Mouse (Mus musculus) liver, embryonic 12.5 days (tissue): ENCODE measurements around the gene Uba7. TPM values are rescaled to one million over a fixed set of nuclear protein-coding genes. Genes with fewer than 3 reads are reported as not detected.

Experiments used
- ATAC-seq: fragments of 200-750 bp; cut with Nextera tagmentation; 2 replicates; pipeline ENCODE4 v1.8.0; 2017; ENCODE audit warnings: moderate number of reproducible peaks, mild to moderate bottlenecking, moderate library complexity
- H3K27ac ChIP-seq: fragments of 300-500 bp; sonication (generic); 2 replicates; pipeline ENCODE4 v1.5.1; 2016; ENCODE audit warnings: mild to moderate bottlenecking
- H3K27me3 ChIP-seq: fragments of 300-500 bp; sonication (generic); replicated peaks from 2 replicates; pipeline ENCODE4 v1.6.1; 2016; ENCODE audit warnings: mild to moderate bottlenecking, moderate library complexity
- H3K36me3 ChIP-seq: fragments of 300-500 bp; sonication (generic); 2 replicates; pipeline ENCODE4 v1.6.1; 2016; ENCODE audit warnings: mild to moderate bottlenecking, moderate library complexity
- H3K4me1 ChIP-seq: fragments of 300-500 bp; sonication (generic); 2 replicates; pipeline ENCODE4 v1.6.1; 2016
- H3K4me2 ChIP-seq: fragments of 300-500 bp; sonication (generic); 2 replicates; pipeline ENCODE4 v1.6.1; 2016; ENCODE audit warnings: mild to moderate bottlenecking, moderate library complexity
- H3K4me3 ChIP-seq: fragments of 300-500 bp; sonication (generic); 2 replicates; pipeline ENCODE4 v1.5.1; 2016; ENCODE audit warnings: mild to moderate bottlenecking, moderate library complexity
- H3K9ac ChIP-seq: fragments of 300-500 bp; sonication (generic); 2 replicates; pipeline ENCODE4 v1.6.1; 2016; ENCODE audit warnings: mild to moderate bottlenecking, moderate library complexity
- H3K9me3 ChIP-seq: fragments of 300-500 bp; sonication (generic); replicated peaks from 2 replicates; pipeline ENCODE4 v1.6.1; 2016; ENCODE audit warnings: mild to moderate bottlenecking, moderate library complexity
- WGBS: fragments of 180-500 bp; shearing (Covaris S2); methylation state at CpG from one replicate; pipeline ENCODE4 v1.1.7; 2016; ENCODE audit not compliant: insufficient replicate concordance; 5-methylcytosine and 5-hydroxymethylcytosine counted together
- polyA plus RNA-seq: library from polyadenylated mRNA; unstranded; fragments of >200 nt; fragmentation: Nextera tagmentation; extraction: Ambion mirVana; gene quantifications from 2 replicates; pipeline ENCODE4 v1.2.1, GENCODE M21; 2016

Uba7 gene
- polyA plus RNA-seq, 1 experiment from 2014 or later: 63.1 TPM

- H3K4me2 ChIP-seq: no peak overlapping the region
- no peak for ATAC-seq
- no peak overlapping the region for H3K4me3 ChIP-seq
- peaks cover 10% of the 10 kb centered on the region for H3K36me3 ChIP-seq
- H3K27me3 ChIP-seq: 0 out of 2 replicates have a peak, but pooled peaks cover 21% of the 10 kb centered on the region
- WGBS: 71% methylated on average over 13 of the region's 13 CpGs
- H3K27ac ChIP-seq: no peak overlapping the region
- H3K9ac ChIP-seq: no peak overlapping the region
- H3K9me3 ChIP-seq: no peaks in the 10 kb centered on the region
- H3K4me1 ChIP-seq: peaks cover 28% of the 10 kb centered on the region
Observed at GRCm38 (mm10) chr9:107949184-107949921, 26.0 kb upstream of the Uba7 start.

DNA sequence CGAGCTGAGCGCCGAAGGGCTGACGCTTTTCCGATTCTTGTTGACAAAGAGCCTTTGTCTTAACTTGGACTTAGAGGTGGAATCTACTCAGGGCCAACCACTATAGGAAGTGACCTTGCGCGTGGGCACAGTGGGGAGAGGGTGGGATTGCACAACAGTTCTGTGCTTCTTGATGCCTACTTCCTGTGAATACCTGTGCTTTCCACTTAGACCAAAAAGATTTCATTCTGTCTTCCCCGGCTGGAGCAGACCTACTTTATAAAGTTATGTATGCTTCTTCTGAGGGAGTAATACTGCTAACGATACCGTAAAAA is 25.4 kb upstream of the Uba7 start, which contains the start of gene Traip:
Gene Traip (plus strand): TSS at position 215 of the 314 bp plus-strand sequence.
- 0 out of 2 replicates have a peak, but pooled peaks cover 21% of the 10 kb centered on the region for H3K27me3 ChIP-seq
- H3K4me2 ChIP-seq: peak within 1 kb of the TSS; percentile 84
- no peak for ATAC-seq
- H3K4me1 ChIP-seq: peaks cover 28% of the 10 kb centered on the region
- H3K36me3 ChIP-seq: peaks cover 15% of the 10 kb centered on the region
- peak within 1 kb of the TSS; percentile 77 for H3K27ac ChIP-seq
- 81% methylated on average over 10 of the region's 10 CpGs for WGBS
- H3K4me3 ChIP-seq: peak within 1 kb of the TSS; percentile 84
- H3K9me3 ChIP-seq: no peaks in the 10 kb centered on the region
- H3K9ac ChIP-seq: peak within 1 kb of the TSS; percentile 78

- Histone ChIP-seq H3K4me3 (peak overlapping the region; percentile 84), H3K9me3 (no peaks in the 10 kb centered on the region), H3K4me2 (peak overlapping the region; percentile 84), H3K27me3 (0 out of 2 replicates have a peak, but pooled peaks cover 21% of the 10 kb centered on the region), H3K27ac (peak overlapping the region; percentile 77), H3K9ac (peak overlapping the region; percentile 78), H3K4me1 (peaks cover 28% of the 10 kb centered on the region), H3K36me3 (peaks cover 18% of the 10 kb centered on the region)
- ATAC-seq: peak; percentile 87
- 12% methylated on average over 45 of the region's 45 CpGs for WGBS
Observed at GRCm38 (mm10) chr9:107950460-107951355, 24.6 kb upstream of the Uba7 start.

GRCm38 (mm10) chr9:107955613-107956289 is 19.6 kb upstream of the Uba7 start:
- H3K4me3 ChIP-seq: no peak overlapping the region
- WGBS: 82% methylated on average over 6 of the region's 6 CpGs
- no peak overlapping the region for H3K4me2 ChIP-seq
- no peak for ATAC-seq
- H3K27me3 ChIP-seq: no peaks in the 10 kb centered on the region
- no peak overlapping the region for H3K9ac ChIP-seq
- peaks cover 68% of the 10 kb centered on the region for H3K36me3 ChIP-seq
- no peaks in the 10 kb centered on the region for H3K9me3 ChIP-seq
- peaks cover 20% of the 10 kb centered on the region for H3K4me1 ChIP-seq
- H3K27ac ChIP-seq: no peak overlapping the region

- H3K4me2 ChIP-seq: no peak overlapping the region
- no peak for ATAC-seq
- no peak overlapping the region for H3K9ac ChIP-seq
- no peak overlapping the region for H3K4me3 ChIP-seq
- H3K27ac ChIP-seq: no peak overlapping the region
- H3K9me3 ChIP-seq: no peaks in the 10 kb centered on the region
- no peaks in the 10 kb centered on the region for H3K27me3 ChIP-seq
- WGBS: 62% methylated on average over 6 of the region's 6 CpGs
- peaks cover 82% of the 10 kb centered on the region for H3K36me3 ChIP-seq
- peaks cover 10% of the 10 kb centered on the region for H3K4me1 ChIP-seq
Observed at GRCm38 (mm10) chr9:107957141-107957540, 18.2 kb upstream of the Uba7 start.

- H3K9ac ChIP-seq: no peak overlapping the region
- no peak for ATAC-seq
- peaks cover 93% of the 10 kb centered on the region for H3K36me3 ChIP-seq
- H3K4me2 ChIP-seq: no peak overlapping the region
- no peaks in the 10 kb centered on the region for H3K27me3 ChIP-seq
- peaks cover 12% of the 10 kb centered on the region for H3K4me1 ChIP-seq
- no peak overlapping the region for H3K27ac ChIP-seq
- H3K4me3 ChIP-seq: no peak overlapping the region
- H3K9me3 ChIP-seq: no peaks in the 10 kb centered on the region
- WGBS: 72% methylated on average over 6 of the region's 6 CpGs
Observed at GRCm38 (mm10) chr9:107959896-107960295, 15.4 kb upstream of the Uba7 start.

DNA sequence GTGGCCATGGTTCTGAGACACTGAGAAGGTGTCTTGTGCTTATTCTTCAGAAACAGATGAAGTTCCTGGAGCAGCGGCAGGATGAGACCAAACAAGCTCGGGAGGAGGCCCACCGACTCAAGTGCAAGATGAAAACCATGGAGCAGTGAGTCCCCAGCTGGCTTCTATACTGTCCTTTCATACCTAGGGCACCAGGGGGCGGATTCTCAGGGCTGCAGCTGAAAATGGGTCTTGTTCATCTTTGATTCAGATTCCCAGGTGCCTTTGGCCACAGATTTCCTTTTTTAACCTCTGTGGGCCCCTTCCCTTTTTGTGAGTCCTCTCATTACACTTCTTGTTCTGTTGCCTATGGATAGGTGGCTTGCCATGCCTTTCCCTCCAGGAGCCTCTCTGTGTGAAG is 14.4 kb upstream of the Uba7 start:
- Histone ChIP-seq H3K9me3 (no peaks in the 10 kb centered on the region), H3K36me3 (peaks cover 97% of the 10 kb centered on the region), H3K27me3 (no peaks in the 10 kb centered on the region), H3K4me1 (peaks cover 15% of the 10 kb centered on the region), H3K4me3 (no peak overlapping the region), H3K27ac (no peak overlapping the region), H3K4me2 (no peak overlapping the region), H3K9ac (no peak overlapping the region)
- 63% methylated on average over 4 of the region's 4 CpGs for WGBS
- no peak for ATAC-seq

- Histone ChIP-seq H3K27ac (no peak overlapping the region), H3K9ac (no peak overlapping the region), H3K4me2 (no peak overlapping the region), H3K27me3 (no peaks in the 10 kb centered on the region), H3K4me3 (no peak overlapping the region), H3K9me3 (no peaks in the 10 kb centered on the region), H3K4me1 (peaks cover 19% of the 10 kb centered on the region), H3K36me3 (peaks cover 96% of the 10 kb centered on the region)
- 88% methylated on average over 10 of the region's 10 CpGs for WGBS
- no peak for ATAC-seq
Observed at GRCm38 (mm10) chr9:107961351-107961762, 13.9 kb upstream of the Uba7 start.

- 67% methylated on average over 5 of the region's 5 CpGs for WGBS
- Histone ChIP-seq H3K4me3 (no peak overlapping the region), H3K4me2 (no peak overlapping the region), H3K27ac (0 out of 2 replicates have a peak overlapping the region, but pooled peaks have one; percentile 23), H3K36me3 (peaks cover 96% of the 10 kb centered on the region), H3K4me1 (peaks cover 24% of the 10 kb centered on the region), H3K9ac (no peak overlapping the region), H3K9me3 (no peaks in the 10 kb centered on the region), H3K27me3 (no peaks in the 10 kb centered on the region)
- ATAC-seq: no peak
Observed at GRCm38 (mm10) chr9:107961881-107962280, 13.4 kb upstream of the Uba7 start.

DNA sequence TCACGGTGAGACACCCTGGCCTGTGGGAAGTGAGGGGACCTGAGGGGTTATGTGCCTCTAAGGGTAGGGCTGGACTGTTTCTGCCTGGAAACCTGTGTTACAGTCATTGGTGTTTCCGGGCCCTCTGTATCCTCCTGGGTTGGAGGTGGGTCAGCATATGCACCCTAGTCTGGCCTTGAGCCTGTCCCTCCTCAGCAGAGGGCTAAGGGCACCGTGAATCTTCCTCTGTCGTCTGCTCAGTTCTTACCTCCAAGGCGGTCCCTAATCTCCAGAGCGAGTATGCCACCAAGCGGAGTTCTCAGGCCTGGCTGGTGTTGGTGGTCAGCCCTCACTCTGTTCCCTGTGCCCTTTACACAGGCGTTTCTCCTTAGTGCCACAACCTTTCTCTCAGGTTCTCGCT is 12.4 kb upstream of the Uba7 start:
- no peak for ATAC-seq
- H3K36me3 ChIP-seq: peaks cover 94% of the 10 kb centered on the region
- peaks cover 26% of the 10 kb centered on the region for H3K4me1 ChIP-seq
- 90% methylated on average over 9 of the region's 9 CpGs for WGBS
- H3K27ac ChIP-seq: peak overlapping the region; percentile 54; the same call in 1 of the 2 replicates
- no peak overlapping the region for H3K4me2 ChIP-seq
- H3K9me3 ChIP-seq: no peaks in the 10 kb centered on the region
- no peak overlapping the region for H3K9ac ChIP-seq
- no peak overlapping the region for H3K4me3 ChIP-seq
- H3K27me3 ChIP-seq: no peaks in the 10 kb centered on the region

GRCm38 (mm10) chr9:107963700-107964099 is 11.6 kb upstream of the Uba7 start:
- Histone ChIP-seq H3K4me1 (peaks cover 26% of the 10 kb centered on the region), H3K4me2 (no peak overlapping the region), H3K4me3 (no peak overlapping the region), H3K27ac (peak overlapping the region; percentile 66), H3K9me3 (no peaks in the 10 kb centered on the region), H3K9ac (peak overlapping the region; percentile 3; the same call in 1 of the 2 replicates), H3K36me3 (peaks cover 94% of the 10 kb centered on the region), H3K27me3 (no peaks in the 10 kb centered on the region)
- 12% methylated on average over 5 of the region's 5 CpGs for WGBS
- ATAC-seq: peak; percentile 62
